Mouse (Mus musculus): ENCODE results near the gene Stx1b.
A peak's percentile ranks its signal among the peaks of the same experiment; 100 is the strongest.

The Stx1b gene

GRCm38 (mm10) chr7:127817053-127817452 is 7.3 kb downstream of the Stx1b start:
- no peak for DNase-seq

- DNase-seq: peak; percentile 70 to 75
These were observed 8.2 kb downstream of the Stx1b start for GRCm38 (mm10) chr7:127815954-127816821.

- no peak for DNase-seq
These were observed 9.2 kb downstream of the Stx1b start for GRCm38 (mm10) chr7:127815116-127815665.

- peak; percentile 95 to 96 for DNase-seq
These were observed 10.0 kb downstream of the Stx1b start for GRCm38 (mm10) chr7:127814241-127814921.

GRCm38 (mm10) chr7:127813821-127814220 is 10.5 kb downstream of the Stx1b start:
- no peak for DNase-seq

GRCm38 (mm10) chr7:127812292-127812691 is 12.1 kb downstream of the Stx1b start:
- no peak for DNase-seq

- no peak for DNase-seq
These were observed 13.1 kb downstream of the Stx1b start for GRCm38 (mm10) chr7:127811240-127811639.

GRCm38 (mm10) chr7:127810650-127811049 is 13.7 kb downstream of the Stx1b start:
- no peak for DNase-seq

GRCm38 (mm10) chr7:127809846-127810245 is 14.5 kb downstream of the Stx1b start:
- no peak for DNase-seq

- DNase-seq: no peak
These were observed 15.5 kb downstream of the Stx1b start for GRCm38 (mm10) chr7:127808821-127809220.

- DNase-seq: peak; percentile 84 to 86
These were observed 22.0 kb downstream of the Stx1b start for GRCm38 (mm10) chr7:127802313-127802712.

- DNase-seq: peak; percentile 45 to 53
These were observed 23.2 kb downstream of the Stx1b start for GRCm38 (mm10) chr7:127801010-127801621.

- peak; percentile 96 to 97 for DNase-seq
These were observed 23.8 kb downstream of the Stx1b start, which contains the start of gene Hsd3b7 for GRCm38 (mm10) chr7:127800435-127801009. Gene Hsd3b7 (plus strand): TSS chr7:127800604.

GRCm38 (mm10) chr7:127799738-127800137 is 24.6 kb downstream of the Stx1b start:
- peak; percentile 41 to 57 for DNase-seq

GRCm38 (mm10) chr7:127799211-127799610 is 25.1 kb downstream of the Stx1b start:
- no peak for DNase-seq

- DNase-seq: peak; percentile 92 to 94
These were observed 25.8 kb downstream of the Stx1b start for GRCm38 (mm10) chr7:127798591-127798990.

- DNase-seq: peak in 1 of 2 experiments; percentile 24
These were observed 27.1 kb downstream of the Stx1b start for GRCm38 (mm10) chr7:127797076-127797845.

GRCm38 (mm10) chr7:127785308-127785707 is 39.0 kb downstream of the Stx1b start, which contains the start of gene Gm49388:
Gene Gm49388 (plus strand): TSS chr7:127785608.
- no peak for DNase-seq

- peak; percentile 47 to 54 for DNase-seq
These were observed 46.0 kb downstream of the Stx1b start for GRCm38 (mm10) chr7:127778350-127778749.

GRCm38 (mm10) chr7:127777474-127778266 is 46.7 kb downstream of the Stx1b start:
- peak; percentile 84 for DNase-seq
